In the genomic region with DNA sequence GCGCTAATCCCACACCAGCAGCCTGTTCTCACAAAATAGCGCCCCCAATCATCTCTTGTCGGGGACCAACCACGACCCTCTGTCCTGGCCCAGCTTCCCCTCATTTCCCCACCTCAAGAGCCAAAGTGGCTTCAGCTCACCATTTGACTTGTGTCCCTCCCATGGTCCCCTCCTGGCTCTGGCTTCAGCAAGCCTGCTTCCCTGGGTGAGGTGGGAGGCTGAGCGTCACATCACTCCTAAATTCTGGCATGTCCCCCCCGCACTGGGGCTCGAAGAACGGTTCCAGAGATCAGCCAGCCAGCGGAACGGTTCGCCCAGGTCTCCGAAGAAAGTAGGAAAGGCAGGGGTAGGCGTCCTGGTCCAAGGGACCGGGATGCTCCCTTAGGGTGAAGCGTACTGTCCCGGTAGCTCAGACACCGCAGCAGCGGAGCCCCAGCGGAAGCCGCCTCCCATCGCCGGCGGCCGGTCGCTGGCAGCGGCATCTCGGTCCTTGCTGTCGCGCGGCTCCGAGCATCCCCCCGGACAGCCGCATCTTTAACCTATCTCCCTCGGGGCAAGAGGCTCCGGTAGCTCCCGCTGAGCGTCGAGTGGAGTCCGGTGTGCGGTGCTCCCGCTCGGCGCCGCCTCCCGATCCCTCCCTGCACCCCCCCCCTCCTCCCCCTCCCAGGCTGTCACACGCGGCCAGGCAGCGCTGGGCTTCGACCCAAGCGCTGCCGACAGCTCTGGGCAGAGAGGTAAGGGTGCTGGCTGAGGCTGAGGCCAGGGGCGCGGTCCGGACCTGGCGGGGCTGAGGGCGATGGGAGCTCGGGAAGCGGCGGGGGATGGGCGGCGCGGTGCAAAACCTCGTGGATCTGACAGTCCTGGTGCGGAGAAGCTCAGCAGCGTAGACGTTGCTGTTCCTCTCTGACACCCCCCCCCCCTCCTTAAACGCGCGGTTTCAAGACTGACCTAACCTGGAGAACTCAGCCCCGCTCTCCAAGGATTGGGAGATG, we compare ENCODE assay signal across 8 mouse cellular contexts. TPM values are rescaled to one million over a fixed set of nuclear protein-coding genes. Genes with fewer than 3 reads are reported as not detected.
A peak's percentile ranks its signal among the peaks of the same experiment; 100 is the strongest.
DNase-seq lines count a peak whose midpoint lies in the region; ATAC-seq and TF ChIP-seq lines count a peak whose summit lies in the region.

No protein-coding gene starts in this region.

- peak overlapping the region; percentile 11 for H3ac ChIP-seq in myocyte (ENCODE audit: control insufficient read depth, insufficient read length)

- peak overlapping the region; percentile 73 for H3K9ac ChIP-seq in heart, embryonic 12.5 days
- no peak overlapping the region for H3K9ac ChIP-seq in liver, embryonic 13.5 days

- no peak for TF ChIP-seq POLR2A in spleen, adult 2 months (IDR thresholded peaks at IDR 0.05; ENCODE audit: low read depth, low read length)
- TF ChIP-seq POLR2A in myocyte (IDR thresholded peaks at IDR 0.05; ENCODE audit: insufficient read length, low read depth), result no peak
- TF ChIP-seq POLR2A in thymus, adult 2 months (IDR thresholded peaks at IDR 0.05; ENCODE audit: control insufficient read depth, extremely low read depth, insufficient read depth, low read length, poor library complexity), result no peak

- H3K27me3 ChIP-seq in spleen, adult 2 months (ENCODE audit: control insufficient read depth, insufficient read depth, low read length), result peaks cover 9% of the 10 kb centered on the region
- H3K27me3 ChIP-seq in heart, embryonic 12.5 days (replicated peaks), result peaks cover 18% of the 10 kb centered on the region
- H3K27me3 ChIP-seq in liver, embryonic 13.5 days, result peaks cover 74% of the 10 kb centered on the region
- H3K27me3 ChIP-seq in myocyte (ENCODE audit: control insufficient read depth, insufficient read depth, insufficient read length), result no peaks in the 10 kb centered on the region
- peaks cover 15% of the 10 kb centered on the region for H3K27me3 ChIP-seq in thymus, adult 2 months (ENCODE audit: control insufficient read depth, insufficient read depth, low read length)

- peak in 1 of 2 experiments; percentile 16 for DNase-seq in spleen, adult 2 months (ENCODE audit: low read depth in 1 of 2, low spot score in 2 of 2)
- DNase-seq in spleen, postnatal 36 days (ENCODE audit: low spot score in 2 of 2), result no peak
- peak; percentile 51 for DNase-seq in embryo, embryonic 9.5 days (ENCODE audit: extremely low spot score)
- peak; percentile 44 for DNase-seq in kidney, postnatal 14 days
- no peak for DNase-seq in liver, embryonic 13.5 days
- peak; percentile 33 for DNase-seq in thymus, adult 2 months

- peak overlapping the region; percentile 46; the same call in 1 of the 2 replicates for H3K4me3 ChIP-seq in spleen, adult 2 months (ENCODE audit: extremely low read depth, insufficient read depth, insufficient read length)
- peak overlapping the region; percentile 63 for H3K4me3 ChIP-seq in heart, embryonic 12.5 days
- peak overlapping the region; percentile 55 for H3K4me3 ChIP-seq in liver, embryonic 13.5 days (replicated peaks)
- H3K4me3 ChIP-seq in myocyte, result peak overlapping the region; percentile 28
- H3K4me3 ChIP-seq in thymus, adult 2 months (ENCODE audit: control insufficient read depth, insufficient read depth, low read length), result peak overlapping the region; percentile 35

- H3K4me1 ChIP-seq in spleen, adult 2 months (ENCODE audit: control insufficient read depth, insufficient read depth, insufficient read length), result peaks cover 11% of the 10 kb centered on the region
- peaks cover 36% of the 10 kb centered on the region for H3K4me1 ChIP-seq in heart, embryonic 12.5 days (replicated peaks)
- peaks cover 21% of the 10 kb centered on the region for H3K4me1 ChIP-seq in liver, embryonic 13.5 days (replicated peaks)
- peaks cover 9% of the 10 kb centered on the region for H3K4me1 ChIP-seq in thymus, adult 2 months (replicated peaks; ENCODE audit: control insufficient read depth, insufficient read depth, low read length)

- peak; percentile 46 for ATAC-seq in heart, embryonic 12.5 days (ENCODE audit: insufficient number of reproducible peaks, low FRiP score)
- no peak for ATAC-seq in liver, embryonic 13.5 days (ENCODE audit: low read depth)

- no peak for TF ChIP-seq CTCF in spleen, adult 2 months (IDR thresholded peaks at IDR 0.05; ENCODE audit: extremely low read depth, insufficient read depth, insufficient read length, insufficient replicate concordance)
- TF ChIP-seq CTCF in thymus, adult 2 months (IDR thresholded peaks at IDR 0.05; ENCODE audit: borderline replicate concordance, control insufficient read depth, extremely low read depth, insufficient read depth, low read length, poor library complexity), result no peak

- WGBS in spleen, adult 2 months, result 1% methylated on average over 68 of the region's 70 CpGs
- under 1% methylated on average over 66 of the region's 70 CpGs for WGBS in heart, embryonic 12.5 days
- WGBS in liver, embryonic 13.5 days (ENCODE audit: insufficient replicate concordance), result 2% methylated on average over 64 of the region's 70 CpGs
- 2% methylated on average over 70 of the region's 70 CpGs for WGBS in thymus, adult 2 months

- peak overlapping the region; percentile 100 for H3K4me2 ChIP-seq in heart, embryonic 12.5 days
- peak overlapping the region; percentile 73 for H3K4me2 ChIP-seq in liver, embryonic 13.5 days
- H3K4me2 ChIP-seq in myocyte (ENCODE audit: low read depth), result peak overlapping the region; percentile 96

- no peaks in the 10 kb centered on the region for H3K9me3 ChIP-seq in heart, embryonic 12.5 days (replicated peaks)
- no peaks in the 10 kb centered on the region for H3K9me3 ChIP-seq in liver, embryonic 13.5 days (replicated peaks)

- no peak overlapping the region for H3K27ac ChIP-seq in spleen, adult 2 months (ENCODE audit: insufficient read depth, low read length)
- no peak overlapping the region for H3K27ac ChIP-seq in heart, embryonic 12.5 days (ENCODE audit: poor library complexity, severe bottlenecking)
- H3K27ac ChIP-seq in liver, embryonic 13.5 days, result no peak overlapping the region
- no peak overlapping the region for H3K27ac ChIP-seq in thymus, adult 2 months (ENCODE audit: control insufficient read depth, insufficient read depth, low read length)

- no peaks in the 10 kb centered on the region for H3K36me3 ChIP-seq in spleen, adult 2 months (ENCODE audit: control insufficient read depth, insufficient read depth, low read length)
- peaks cover 7% of the 10 kb centered on the region; the same call in 1 of the 2 replicates for H3K36me3 ChIP-seq in heart, embryonic 12.5 days
- H3K36me3 ChIP-seq in liver, embryonic 13.5 days, result no peaks in the 10 kb centered on the region
- no peaks in the 10 kb centered on the region for H3K36me3 ChIP-seq in myocyte (ENCODE audit: control insufficient read depth, insufficient read depth)
- no peaks in the 10 kb centered on the region for H3K36me3 ChIP-seq in thymus, adult 2 months (ENCODE audit: control insufficient read depth, insufficient read depth, low read length)

- H3K79me2 ChIP-seq in myocyte (ENCODE audit: control insufficient read depth, insufficient read depth), result no peaks in the 10 kb centered on the region

TF ChIP-seq in myocyte, 11 proteins besides CTCF, POLR2A, EP300 and RAD21 (continues in another document):
- TF ChIP-seq USF1 (IDR thresholded peaks at IDR 0.05; ENCODE audit: low read depth) (no peak), TCF3 (IDR thresholded peaks at IDR 0.05; ENCODE audit: insufficient read length, low read depth) (no peak), E2F4 (IDR thresholded peaks at IDR 0.05; ENCODE audit: insufficient read depth) (no peak), MYOD1 (IDR thresholded peaks at IDR 0.05; ENCODE audit: control insufficient read depth in 1 of 3, insufficient read length in 2 of 3, low read depth in 2 of 3) (no peak), CEBPB (IDR thresholded peaks at IDR 0.05; ENCODE audit: insufficient read depth, poor library complexity, severe bottlenecking) (no peak), TCF12 (IDR thresholded peaks at IDR 0.05; ENCODE audit: insufficient read depth, poor library complexity, severe bottlenecking) (no peak), SRF (IDR thresholded peaks at IDR 0.05; ENCODE audit: control insufficient read depth, insufficient read length, low read depth) (no peak), REST (IDR thresholded peaks at IDR 0.05; ENCODE audit: insufficient read depth, insufficient read length) (no peak), MAX (IDR thresholded peaks at IDR 0.05; ENCODE audit: low read depth) (no peak), POLR2AphosphoS2 (IDR thresholded peaks at IDR 0.05; ENCODE audit: insufficient read length, low read depth) (no peak)

RNA-seq across cellular contexts. Expression of gene Dlat, which starts 39.1 kb away (rescaled TPM):
- polyA plus RNA-seq in spleen, adult 2 months (2012; rRNA removed), result 4.9 and 5.2 TPM in 2 replicates
- 138 and 147 TPM in 2 replicates for polyA plus RNA-seq in heart, embryonic 12.5 days (2016; fragmentation: Nextera tagmentation; extraction: Ambion mirVana)
- 33.7 and 45.2 TPM in 2 replicates for polyA plus RNA-seq in liver, embryonic 13.5 days (2015; fragmentation: Nextera tagmentation; extraction: Ambion mirVana)
- polyA plus RNA-seq in myocyte (2012; fragmentation: generic; extraction: Trizol), result 64.6 TPM
- 23.8 and 24.5 TPM in 2 replicates for polyA plus RNA-seq in thymus, adult 2 months (2012; rRNA removed)

RNA-seq across cellular contexts. Expression of gene Dixdc1, which starts 40.6 kb away (rescaled TPM):
- polyA plus RNA-seq in spleen, adult 2 months (2012; rRNA removed), result 0.35 and 0.73 TPM in 2 replicates
- 9.2 and 10.8 TPM in 2 replicates for polyA plus RNA-seq in heart, embryonic 12.5 days (2016; fragmentation: Nextera tagmentation; extraction: Ambion mirVana)
- polyA plus RNA-seq in liver, embryonic 13.5 days (2015; fragmentation: Nextera tagmentation; extraction: Ambion mirVana), result 0.70 and 0.93 TPM in 2 replicates
- polyA plus RNA-seq in myocyte (2012; fragmentation: generic; extraction: Trizol), result 1.1 TPM
- 0.37 and 0.77 TPM in 2 replicates for polyA plus RNA-seq in thymus, adult 2 months (2012; rRNA removed)

RNA-seq across cellular contexts. Expression of gene 2310030G06Rik, which starts 47.6 kb away (rescaled TPM):
- 0.71 and 0.94 TPM in 2 replicates for polyA plus RNA-seq in spleen, adult 2 months (2012; rRNA removed)
- 9.5 and 13.2 TPM in 2 replicates for polyA plus RNA-seq in heart, embryonic 12.5 days (2016; fragmentation: Nextera tagmentation; extraction: Ambion mirVana)
- polyA plus RNA-seq in liver, embryonic 13.5 days (2015; fragmentation: Nextera tagmentation; extraction: Ambion mirVana), result 2.5 and 3.3 TPM in 2 replicates
- polyA plus RNA-seq in myocyte (2012; fragmentation: generic; extraction: Trizol), result 1.1 TPM
- polyA plus RNA-seq in thymus, adult 2 months (2012; rRNA removed), result 1.6 and 3.6 TPM in 2 replicates

RNA-seq across cellular contexts. Expression of gene Cryab, which starts 52.4 kb away (rescaled TPM):
- 13.5 and 19.8 TPM in 2 replicates for polyA plus RNA-seq in spleen, adult 2 months (2012; rRNA removed)
- 1,032 and 1,048 TPM in 2 replicates for polyA plus RNA-seq in heart, embryonic 12.5 days (2016; fragmentation: Nextera tagmentation; extraction: Ambion mirVana)
- polyA plus RNA-seq in liver, embryonic 13.5 days (2015; fragmentation: Nextera tagmentation; extraction: Ambion mirVana), result 8.7 and 11.0 TPM in 2 replicates
- 915 TPM for polyA plus RNA-seq in myocyte (2012; fragmentation: generic; extraction: Trizol)
- polyA plus RNA-seq in thymus, adult 2 months (2012; rRNA removed), result 29.7 and 146 TPM in 2 replicates

RNA-seq across cellular contexts. Expression of gene Hspb2, which starts 53.4 kb away (rescaled TPM):
- polyA plus RNA-seq in spleen, adult 2 months (2012; rRNA removed), result 5.4 and 6.0 TPM in 2 replicates
- polyA plus RNA-seq in heart, embryonic 12.5 days (2016; fragmentation: Nextera tagmentation; extraction: Ambion mirVana), result 284 and 285 TPM in 2 replicates
- polyA plus RNA-seq in liver, embryonic 13.5 days (2015; fragmentation: Nextera tagmentation; extraction: Ambion mirVana), result 1.4 TPM in 2 replicates
- 249 TPM for polyA plus RNA-seq in myocyte (2012; fragmentation: generic; extraction: Trizol)
- 3.8 and 16.7 TPM in 2 replicates for polyA plus RNA-seq in thymus, adult 2 months (2012; rRNA removed)

Comparison
In these comparisons a context has a peak if more than half of its experiments do, and no peak if none do; other contexts are left out.
1. DNase-seq: peak in embryo, embryonic 9.5 days (single experiment), kidney, postnatal 14 days (single experiment) and thymus, adult 2 months (single experiment); none in spleen, postnatal 36 days (0 of 2) and liver, embryonic 13.5 days (single experiment).
2. Peak in every context shown above with its lines, with median percentiles within 50 percentile points of each other: H3K4me3 ChIP-seq and H3K4me2 ChIP-seq.